Mouse (Mus musculus) yolk sac, embryonic 10.5 days (tissue): ENCODE results near the gene Gm15080.
"Not testable (repeated sequence)": the region's sequence is repeated elsewhere in the genome, so short reads cannot be mapped to it uniquely, and the experiment has no call there.

Experiments
- DNase-seq: peaks from one replicate; pipeline ENCODE4 v3.0.0-alpha.2; 2017; ENCODE audit warnings: low spot score

The Gm15080 gene

GRCm38 (mm10) chrX:147992693-147993092, at the start of gene Gm15080:
Gene Gm15080, plus strand, starts transcription at chrX:147992993.
- DNase-seq = not testable (repeated sequence)
